Mouse (Mus musculus) forebrain, embryonic 11.5 days (tissue): ENCODE measurements at regions not wholly inside any gene's neighbourhood (a gene's known extent, or its start where the extent isn't known, plus 50 kb on each side); places are given as distances from the start of the nearest gene placed in this dataset.

Experiments used
- ATAC-seq: fragments of 200-750 bp; cut with Nextera tagmentation; replicated peaks from 2 replicates; pipeline ENCODE4 v1.8.0; 2017; ENCODE audit warnings: moderate TSS enrichment; ENCODE audit not compliant: low FRiP score
- DNase-seq: peaks from one replicate; pipeline ENCODE4 v3.0.0-alpha.2; 2017; ENCODE audit warnings: low spot score
- H3K27ac ChIP-seq: fragments of 300-500 bp; sonication (generic); 2 replicates; pipeline ENCODE4 v1.5.1; 2014; ENCODE audit warnings: low read depth, low read length
- H3K27me3 ChIP-seq: fragments of 300-500 bp; sonication (generic); 2 replicates; pipeline ENCODE4 v1.6.1; 2014; ENCODE audit warnings: mild to moderate bottlenecking, low read length, mixed read lengths; ENCODE audit not compliant: control insufficient read depth, insufficient read depth
- H3K36me3 ChIP-seq: fragments of 300-500 bp; sonication (generic); 2 replicates; pipeline ENCODE4 v1.6.1; 2014; ENCODE audit warnings: mild to moderate bottlenecking, low read length, moderate library complexity, mixed read lengths; ENCODE audit not compliant: control insufficient read depth, insufficient read depth
- H3K4me1 ChIP-seq: fragments of 300-500 bp; sonication (generic); replicated peaks from 2 replicates; pipeline ENCODE4 v1.6.1; 2014; ENCODE audit warnings: low read length, mixed read lengths; ENCODE audit not compliant: control insufficient read depth, insufficient read depth
- H3K4me2 ChIP-seq: fragments of 300-500 bp; sonication (generic); 2 replicates; pipeline ENCODE4 v1.6.1; 2014; ENCODE audit warnings: low read depth, mild to moderate bottlenecking, low read length, moderate library complexity, mixed read lengths; ENCODE audit not compliant: severe bottlenecking
- H3K4me3 ChIP-seq: fragments of 300-500 bp; sonication (generic); 2 replicates; pipeline ENCODE4 v1.5.1; 2014; ENCODE audit warnings: low read depth, low read length
- H3K9ac ChIP-seq: fragments of 300-500 bp; sonication (generic); 2 replicates; pipeline ENCODE4 v1.6.1; 2014; ENCODE audit warnings: low read length
- H3K9me3 ChIP-seq: fragments of 300-500 bp; sonication (generic); 2 replicates; pipeline ENCODE4 v1.6.1; 2016; ENCODE audit warnings: low read length, mixed read lengths; ENCODE audit not compliant: control insufficient read depth
- WGBS: fragments of 180-500 bp; shearing (Covaris S2); extraction: QIAGEN DNeasy Blood & Tissue Kit; methylation state at CpG from one replicate; pipeline ENCODE4 v1.1.7; 2014; 5-methylcytosine and 5-hydroxymethylcytosine counted together

DNA sequence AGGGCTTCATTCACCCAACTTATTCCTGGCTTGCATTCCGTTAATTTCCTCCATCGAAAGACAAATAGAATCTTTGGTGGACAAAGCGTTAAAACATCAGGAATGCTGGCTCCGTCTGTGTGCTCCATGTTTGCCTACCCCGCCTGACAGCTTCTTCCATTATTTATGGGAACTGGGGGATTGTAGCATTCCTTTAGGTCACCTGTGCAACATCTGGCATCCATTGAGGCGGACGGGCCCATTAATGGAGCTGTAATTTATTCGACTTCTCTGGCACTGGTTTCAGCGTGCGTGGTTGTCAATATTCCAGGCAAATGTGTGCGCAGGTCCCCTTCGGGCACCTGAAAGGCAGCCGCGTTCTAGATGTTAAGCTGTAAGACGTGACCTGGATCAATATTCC lies 196.9 kb downstream of the Thbs2 start:
- ATAC-seq, result no peak
- no peaks in the 10 kb centered on the region for H3K9me3 ChIP-seq
- DNase-seq, result no peak

DNA sequence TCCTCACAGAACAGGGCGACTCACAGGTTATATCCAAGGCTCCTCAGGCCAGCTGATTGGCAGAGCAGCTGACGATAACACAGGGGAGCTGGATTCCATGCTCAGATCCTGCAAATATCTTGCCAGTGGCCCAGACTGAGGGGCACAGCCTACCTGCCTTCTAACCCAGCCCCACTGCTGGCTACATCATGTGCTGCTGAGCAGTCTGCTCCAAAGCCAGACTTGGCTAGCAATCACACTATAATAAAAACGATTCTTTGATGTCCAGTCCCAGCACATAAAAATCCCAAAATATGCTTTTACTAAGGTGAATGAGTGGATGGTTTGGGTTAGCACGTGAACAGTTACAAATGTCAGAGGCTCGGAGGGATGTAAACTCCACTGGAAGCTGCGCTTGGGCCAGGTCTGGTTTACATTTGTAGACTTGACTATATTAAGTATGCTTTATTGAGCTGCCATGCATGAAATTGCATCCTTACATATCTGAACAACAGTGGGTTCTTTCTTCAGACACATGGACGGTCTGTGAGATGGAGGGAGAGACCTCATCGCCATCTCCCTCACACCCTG lies 200.2 kb downstream of the Thbs2 start:
- DNase-seq (no peak), ATAC-seq (no peak)
- Histone ChIP-seq H3K27me3 (no peaks in the 10 kb centered on the region), H3K9ac (no peak overlapping the region), H3K4me2 (no peak overlapping the region), H3K27ac (no peak overlapping the region), H3K4me3 (no peak overlapping the region), H3K4me1 (no peaks in the 10 kb centered on the region), H3K36me3 (no peaks in the 10 kb centered on the region), H3K9me3 (no peaks in the 10 kb centered on the region)
- 82% methylated on average over 8 of the region's 8 CpGs for WGBS

More for the DNA sequence above, 196.9 kb downstream of the Thbs2 start:
- Histone ChIP-seq H3K4me2 (no peak overlapping the region), H3K27me3 (no peaks in the 10 kb centered on the region), H3K27ac (no peak overlapping the region), H3K36me3 (no peaks in the 10 kb centered on the region), H3K9ac (no peak overlapping the region), H3K4me3 (no peak overlapping the region), H3K4me1 (no peaks in the 10 kb centered on the region)
- WGBS, result 88% methylated on average over 15 of the region's 15 CpGs

DNA sequence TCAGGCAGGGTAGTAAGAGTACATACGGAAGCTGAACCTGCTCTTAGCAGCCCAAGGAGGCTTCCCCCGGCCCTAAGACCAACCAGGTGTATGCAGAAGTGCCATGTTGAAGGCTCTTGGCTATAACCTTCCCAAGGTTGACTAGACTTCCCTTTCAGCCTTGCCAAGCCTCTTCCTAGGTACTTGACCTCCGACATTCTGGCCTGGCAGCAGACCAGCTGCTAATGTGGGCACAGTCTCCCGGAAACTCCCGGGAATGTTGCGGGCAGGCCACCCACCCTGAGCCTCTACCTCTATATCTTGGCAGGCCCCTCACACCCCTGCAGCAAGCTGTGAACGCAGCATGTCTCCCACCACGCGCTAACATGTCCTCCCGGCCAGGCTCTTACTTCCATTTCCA lies 201.1 kb downstream of the Thbs2 start:
- ATAC-seq, result no peak
- H3K4me2 ChIP-seq, result no peak overlapping the region
- 90% methylated on average over 10 of the region's 10 CpGs for whole genome bisulfite sequencing
- H3K4me3 ChIP-seq, result no peak overlapping the region
- DNase-seq, result no peak
- H3K4me1 ChIP-seq, result no peaks in the 10 kb centered on the region
- no peaks in the 10 kb centered on the region for H3K27me3 ChIP-seq
- H3K9ac ChIP-seq, result no peak overlapping the region
- no peaks in the 10 kb centered on the region for H3K36me3 ChIP-seq
- H3K27ac ChIP-seq, result no peak overlapping the region
- H3K9me3 ChIP-seq, result no peaks in the 10 kb centered on the region

DNA sequence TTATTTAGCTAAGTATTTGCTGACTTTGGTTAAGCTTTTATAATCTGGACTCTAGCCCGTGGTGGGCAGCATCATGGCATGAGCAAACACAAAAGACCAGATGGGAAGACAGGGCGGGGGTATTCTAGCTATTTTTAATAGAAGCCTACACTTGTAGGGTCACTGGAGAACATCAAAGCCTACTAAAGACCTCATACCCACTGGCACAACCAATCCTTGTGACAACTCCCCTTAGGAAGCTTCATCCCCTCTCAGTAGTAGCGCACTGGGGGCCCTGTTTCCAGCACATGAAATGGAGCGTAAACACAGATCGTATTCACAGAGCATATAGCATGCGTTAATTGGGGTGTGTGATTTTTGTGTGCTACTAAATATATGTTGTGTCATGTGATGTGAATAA lies 202.4 kb downstream of the Smoc2 start:
- Histone ChIP-seq H3K4me2 (no peak overlapping the region), H3K27ac (no peak overlapping the region), H3K9me3 (no peaks in the 10 kb centered on the region), H3K4me3 (no peak overlapping the region), H3K9ac (no peak overlapping the region), H3K36me3 (no peaks in the 10 kb centered on the region), H3K4me1 (no peaks in the 10 kb centered on the region), H3K27me3 (no peaks in the 10 kb centered on the region)
- 65% methylated on average over 6 of the region's 6 CpGs for WGBS
- DNase-seq (no peak), ATAC-seq (no peak)

DNA sequence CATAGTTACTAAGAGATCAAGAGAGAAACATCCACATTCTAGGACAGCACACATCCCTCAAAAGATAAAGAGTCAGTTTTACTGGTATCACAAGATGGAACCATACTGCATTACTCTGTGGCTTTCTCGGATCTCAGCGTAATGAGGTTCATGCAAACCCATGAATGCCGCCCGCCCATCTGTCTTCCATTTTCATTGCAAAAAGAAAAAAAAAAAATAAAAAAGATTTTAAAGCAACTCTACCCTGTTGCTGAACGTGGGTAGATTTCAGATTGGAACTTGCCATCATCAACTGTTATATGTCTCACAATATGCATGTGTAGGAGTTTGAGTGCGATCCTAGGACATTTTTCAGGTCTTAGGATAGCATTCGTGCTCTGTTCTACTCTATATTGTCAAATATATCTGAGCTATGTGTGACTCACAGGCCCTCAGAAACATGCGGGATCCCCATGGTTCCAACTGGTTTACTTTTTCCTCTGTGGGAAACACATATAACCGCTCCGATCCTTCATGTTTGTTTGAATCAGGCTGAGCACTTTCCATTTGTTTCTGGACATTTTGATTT lies 199.7 kb downstream of the Smoc2 start:
- H3K9ac ChIP-seq, result no peak overlapping the region
- H3K4me1 ChIP-seq, result no peaks in the 10 kb centered on the region
- no peak overlapping the region for H3K4me2 ChIP-seq
- no peaks in the 10 kb centered on the region for H3K9me3 ChIP-seq
- H3K27ac ChIP-seq, result no peak overlapping the region
- no peaks in the 10 kb centered on the region for H3K36me3 ChIP-seq
- H3K27me3 ChIP-seq, result no peaks in the 10 kb centered on the region
- H3K4me3 ChIP-seq, result no peak overlapping the region
- ATAC-seq (no peak), DNase-seq (no peak)
- 94% methylated on average over 10 of the region's 10 CpGs for WGBS

DNA sequence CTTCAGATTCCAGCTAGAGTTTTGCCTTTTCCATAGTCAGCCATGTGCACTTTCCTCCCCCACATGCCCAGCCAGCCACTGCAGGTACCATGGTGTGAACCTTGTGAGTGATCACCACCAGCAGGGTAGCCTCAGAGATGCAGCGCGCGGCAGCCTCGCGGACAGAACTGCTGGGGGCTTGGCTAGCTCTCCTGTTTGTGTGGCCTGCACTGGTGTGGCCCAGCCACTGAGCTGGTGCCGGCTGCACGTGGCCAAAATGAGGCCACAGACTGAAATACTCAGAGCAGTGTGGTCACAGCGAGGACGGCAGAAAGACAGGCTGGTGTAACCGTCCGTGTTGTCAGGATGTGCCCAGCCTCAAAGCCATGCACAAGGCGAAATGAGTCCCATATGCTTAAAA lies 197.4 kb downstream of the Smoc2 start:
- ATAC-seq (no peak), DNase-seq (no peak)
- H3K9ac ChIP-seq, result no peak overlapping the region
- H3K4me1 ChIP-seq, result no peaks in the 10 kb centered on the region
- H3K36me3 ChIP-seq, result no peaks in the 10 kb centered on the region
- 83% methylated on average over 12 of the region's 12 CpGs for WGBS
- no peak overlapping the region for H3K4me2 ChIP-seq
- H3K27ac ChIP-seq, result no peak overlapping the region
- H3K9me3 ChIP-seq, result no peaks in the 10 kb centered on the region
- H3K27me3 ChIP-seq, result no peaks in the 10 kb centered on the region
- no peak overlapping the region for H3K4me3 ChIP-seq

DNA sequence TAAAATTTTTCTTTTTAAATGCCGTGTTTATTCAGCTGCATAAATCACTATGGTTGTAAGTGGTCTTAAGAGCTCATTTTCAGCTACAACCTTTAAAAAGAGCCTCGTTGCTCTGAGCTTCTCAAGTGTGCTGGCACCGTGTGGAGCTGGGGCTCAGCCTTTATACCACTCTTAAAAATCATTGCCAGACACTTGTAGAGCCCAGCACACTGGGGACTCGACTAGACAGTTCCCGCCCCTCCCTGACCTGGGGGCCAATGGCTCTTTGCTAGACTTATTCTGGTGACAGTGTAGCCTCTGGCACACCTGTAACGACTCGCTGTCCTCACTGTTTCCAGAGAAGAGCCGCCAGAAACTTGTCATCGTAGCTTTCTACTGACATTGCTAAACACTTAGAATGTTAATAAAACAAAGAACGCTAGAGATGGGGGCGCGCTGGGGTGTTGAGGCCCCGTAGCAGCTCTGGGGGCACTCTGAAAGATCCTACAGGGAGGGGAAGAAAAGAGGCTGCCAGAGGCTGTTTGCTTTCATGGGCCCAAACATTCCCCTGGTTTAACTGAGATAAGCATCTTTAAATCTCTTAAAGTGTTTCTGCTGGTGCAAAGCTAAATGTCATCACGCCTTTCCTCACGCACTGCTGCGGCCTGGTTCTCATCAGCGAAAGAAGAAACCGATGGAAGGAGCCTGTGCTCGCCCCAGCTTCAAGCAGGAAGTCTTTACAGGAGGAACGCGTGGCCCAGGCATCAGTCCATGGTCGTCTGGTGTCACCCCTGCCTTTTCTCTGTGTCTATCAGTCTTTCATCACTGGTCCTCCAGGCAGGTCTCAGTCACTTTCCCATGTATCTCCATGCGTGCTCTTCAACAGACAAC lies 196.7 kb downstream of the Smoc2 start:
- no peaks in the 10 kb centered on the region for H3K36me3 ChIP-seq
- H3K4me2 ChIP-seq, result no peak overlapping the region
- ATAC-seq (no peak), DNase-seq (no peak)
- 68% methylated on average over 23 of the region's 23 CpGs for WGBS
- no peak overlapping the region for H3K4me3 ChIP-seq
- H3K27me3 ChIP-seq, result no peaks in the 10 kb centered on the region
- H3K27ac ChIP-seq, result no peak overlapping the region
- no peaks in the 10 kb centered on the region for H3K4me1 ChIP-seq
- H3K9me3 ChIP-seq, result no peaks in the 10 kb centered on the region
- no peak overlapping the region for H3K9ac ChIP-seq

DNA sequence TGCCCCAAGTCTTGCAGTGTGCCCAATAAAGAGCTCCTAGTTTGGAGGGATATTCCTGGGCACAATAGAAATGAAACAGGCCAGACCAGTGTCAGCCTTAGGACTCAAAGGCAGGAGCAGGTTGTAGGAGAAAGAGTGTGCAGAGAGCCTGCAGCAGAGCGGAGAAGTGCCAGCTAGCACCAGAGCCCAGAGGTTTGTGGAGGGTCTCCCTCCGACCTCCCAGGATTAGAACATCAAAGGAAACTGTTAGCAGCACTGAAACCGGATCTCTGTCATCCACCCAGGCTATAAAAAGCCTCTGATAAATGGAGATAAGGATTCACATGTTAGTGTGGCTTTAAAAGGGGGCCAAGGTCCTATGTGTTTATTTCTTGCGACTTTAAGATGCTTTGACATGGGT lies 196.0 kb downstream of the Smoc2 start:
- WGBS, result 27% methylated on average over 4 of the region's 4 CpGs
- no peak for DNase-seq
- no peak overlapping the region for H3K27ac ChIP-seq
- no peaks in the 10 kb centered on the region for H3K27me3 ChIP-seq
- H3K9ac ChIP-seq, result no peak overlapping the region
- H3K9me3 ChIP-seq, result no peaks in the 10 kb centered on the region
- H3K4me3 ChIP-seq, result no peak overlapping the region
- no peaks in the 10 kb centered on the region for H3K36me3 ChIP-seq
- no peak for ATAC-seq
- H3K4me1 ChIP-seq, result no peaks in the 10 kb centered on the region
- no peak overlapping the region for H3K4me2 ChIP-seq
